Mouse (Mus musculus) mature B cell (primary cell): ENCODE results near the gene Kcnk6.
"Not testable (repeated sequence)": the region's sequence is repeated elsewhere in the genome, so short reads cannot be mapped to it uniquely, and the experiment has no call there.

Experiments
- in situ Hi-C: fragments of 300-500 bp; cut with MboI; formaldehyde crosslinking; loops from 2 replicates; pipeline ENCODE4 v1.14.3; 2019

Gene Kcnk6

GRCm38 (mm10) chr7:29247314-29247700 is 15.0 kb upstream of the Kcnk6 start:
- in situ Hi-C loops: loop anchor here (10.0 kb wide), 1 partner anchor 123 kb away; the partner anchor contains the start of gene Ryr1

GRCm38 (mm10) chr7:29246619-29247313 is 14.5 kb upstream of the Kcnk6 start:
- in situ Hi-C loops: loop anchor here (10.0 kb wide), 1 partner anchor 122 kb away; the partner anchor contains the start of gene Ryr1

- in situ Hi-C loops: loop anchor here (10.0 kb wide), 1 partner anchor 121 kb away; the partner anchor contains the start of gene Ryr1
Measured at GRCm38 (mm10) chr7:29246015-29246414, 13.7 kb upstream of the Kcnk6 start.

- in situ Hi-C loops: loop anchor here (10.0 kb wide), 1 partner anchor 120 kb away; the partner anchor contains the start of gene Ryr1
Measured at GRCm38 (mm10) chr7:29244732-29245416, 12.6 kb upstream of the Kcnk6 start.

- in situ Hi-C loops: no loop called here
Measured at GRCm38 (mm10) chr7:29238019-29238967, 6.0 kb upstream of the Kcnk6 start, which contains the start of gene Yif1b. Gene Yif1b, plus strand, starts transcription at chr7:29238329.

GRCm38 (mm10) chr7:29237596-29237995 is 5.3 kb upstream of the Kcnk6 start:
- in situ Hi-C loops: not testable (repeated sequence)

GRCm38 (mm10) chr7:29236593-29236992 is 4.3 kb upstream of the Kcnk6 start:
- in situ Hi-C loops: no loop called here

GRCm38 (mm10) chr7:29234661-29235060 is 2.3 kb upstream of the Kcnk6 start:
- in situ Hi-C loops: no loop called here

- in situ Hi-C loops: no loop called here
Measured at GRCm38 (mm10) chr7:29233745-29234144, 1.4 kb upstream of the Kcnk6 start.

- in situ Hi-C loops: no loop called here
Measured at GRCm38 (mm10) chr7:29231517-29231916, 798 bp downstream of the Kcnk6 start.

GRCm38 (mm10) chr7:29230560-29230959 is 1.8 kb downstream of the Kcnk6 start:
- in situ Hi-C loops: no loop called here

GRCm38 (mm10) chr7:29228202-29228601 is 4.1 kb downstream of the Kcnk6 start:
- in situ Hi-C loops: no loop called here

- in situ Hi-C loops: no loop called here
Measured at GRCm38 (mm10) chr7:29225520-29225919, 6.8 kb downstream of the Kcnk6 start.

GRCm38 (mm10) chr7:29224756-29225394 is 7.4 kb downstream of the Kcnk6 start:
- in situ Hi-C loops: no loop called here

GRCm38 (mm10) chr7:29214846-29215245 is 17.5 kb downstream of the Kcnk6 start:
- in situ Hi-C loops: no loop called here

GRCm38 (mm10) chr7:29214236-29214635 is 18.1 kb downstream of the Kcnk6 start:
- in situ Hi-C loops: no loop called here

- in situ Hi-C loops: no loop called here
Measured at GRCm38 (mm10) chr7:29213675-29214082, 18.6 kb downstream of the Kcnk6 start, which contains the start of gene Catsperg1. Gene Catsperg1, minus strand, starts transcription at chr7:29214035.

- in situ Hi-C loops: not testable (repeated sequence)
Measured at GRCm38 (mm10) chr7:29212775-29213560, 19.3 kb downstream of the Kcnk6 start.

GRCm38 (mm10) chr7:29212199-29212765 is 20.0 kb downstream of the Kcnk6 start:
- in situ Hi-C loops: no loop called here
